Mouse (Mus musculus): ENCODE measurements around the gene Nit1.

- TF ChIP-seq CTCF (IDR thresholded peaks at IDR 0.05; ENCODE audit: low read depth): no peak
- no peak for TF ChIP-seq EP300 (IDR thresholded peaks at IDR 0.05; ENCODE audit: low read depth)
Observed at GRCm38 (mm10) chr1:171320151-171320550, 25.3 kb downstream of the Nit1 start.
